Mouse (Mus musculus): Measurements from ENCODE around the gene Prlr.

Gene Prlr

GRCm38 (mm10) chr15:10177083-10177482, at the start of gene Prlr:
Gene Prlr, plus strand, starts transcription at chr15:10177238.
- no peak for DNase-seq (ENCODE audit: low spot score)

DNA sequence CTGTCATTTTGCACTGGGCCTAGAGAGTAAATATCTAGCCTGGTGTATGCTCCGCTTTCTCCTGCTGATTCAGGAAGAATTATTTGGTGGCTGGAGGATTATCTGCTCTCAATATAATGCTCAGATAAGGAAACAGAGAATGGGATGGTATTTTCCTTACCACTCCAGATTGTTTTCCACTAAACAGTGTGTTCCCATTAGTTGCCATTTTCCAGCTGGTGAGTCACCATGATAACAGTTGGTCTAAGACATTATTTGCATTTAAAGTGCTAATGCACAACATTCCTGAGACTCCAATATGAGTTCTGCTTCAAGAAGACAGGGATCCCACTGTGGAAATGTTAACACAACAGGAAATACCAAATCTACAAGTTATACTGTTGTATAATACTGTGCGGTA, 43.3 kb upstream of the Prlr start:
- no peak for DNase-seq (ENCODE audit: low spot score)

- DNase-seq (ENCODE audit: low spot score), result no peak
Observed at GRCm38 (mm10) chr15:10134889-10135288, 42.1 kb upstream of the Prlr start.

- no peak for DNase-seq (ENCODE audit: low spot score)
Observed at GRCm38 (mm10) chr15:10144520-10144919, 32.5 kb upstream of the Prlr start.

DNA sequence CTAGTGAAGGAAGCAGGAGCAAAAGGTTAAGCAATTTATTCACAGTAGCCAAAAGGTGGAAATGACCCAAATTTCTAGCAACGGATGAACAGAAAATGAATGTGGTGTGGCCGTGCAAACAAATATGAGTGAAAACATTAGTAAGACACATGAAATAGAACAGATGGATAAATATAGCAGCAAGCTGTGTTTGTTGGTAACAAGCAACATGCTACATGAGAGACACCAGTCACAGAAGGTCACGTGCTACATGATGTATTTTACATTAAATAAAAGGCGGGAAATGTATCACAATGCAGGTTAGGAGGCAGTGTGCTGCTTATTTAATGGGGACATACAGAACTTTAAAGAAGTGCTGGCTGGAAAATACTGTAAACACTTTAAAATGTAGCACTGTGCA, 28.8 kb upstream of the Prlr start:
- DNase-seq (ENCODE audit: low spot score), result no peak

GRCm38 (mm10) chr15:10160663-10161062, 16.4 kb upstream of the Prlr start:
- no peak for DNase-seq (ENCODE audit: low spot score)

- no peak for DNase-seq (ENCODE audit: low spot score)
Observed at GRCm38 (mm10) chr15:10175078-10175477, 2.0 kb upstream of the Prlr start.

DNA sequence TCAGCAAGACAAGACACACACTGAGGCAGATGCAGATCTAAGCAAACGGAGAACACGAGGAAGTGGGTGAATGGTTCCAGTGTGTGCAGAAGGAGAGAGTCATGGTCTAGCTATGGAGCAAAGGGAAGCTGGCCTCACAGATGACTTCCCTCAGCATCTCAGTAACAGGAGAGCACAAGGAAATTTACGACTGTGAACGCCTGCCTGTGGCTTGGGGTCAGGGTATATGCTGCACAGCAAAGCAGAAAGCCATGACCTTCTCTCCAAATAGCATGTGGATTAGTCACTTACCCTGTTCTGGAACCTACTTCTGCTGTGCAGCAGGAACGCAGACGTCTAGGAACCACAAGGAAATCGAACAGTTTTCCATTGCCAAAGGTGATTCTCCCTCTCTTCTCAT, 1.4 kb upstream of the Prlr start:
- DNase-seq (ENCODE audit: low spot score), result no peak

- peak; percentile 49 for DNase-seq (ENCODE audit: low spot score)
Observed at GRCm38 (mm10) chr15:10177519-10178130, 587 bp downstream of the Prlr start.

GRCm38 (mm10) chr15:10178131-10178566, 1.1 kb downstream of the Prlr start:
- no peak for DNase-seq (ENCODE audit: low spot score)

DNA sequence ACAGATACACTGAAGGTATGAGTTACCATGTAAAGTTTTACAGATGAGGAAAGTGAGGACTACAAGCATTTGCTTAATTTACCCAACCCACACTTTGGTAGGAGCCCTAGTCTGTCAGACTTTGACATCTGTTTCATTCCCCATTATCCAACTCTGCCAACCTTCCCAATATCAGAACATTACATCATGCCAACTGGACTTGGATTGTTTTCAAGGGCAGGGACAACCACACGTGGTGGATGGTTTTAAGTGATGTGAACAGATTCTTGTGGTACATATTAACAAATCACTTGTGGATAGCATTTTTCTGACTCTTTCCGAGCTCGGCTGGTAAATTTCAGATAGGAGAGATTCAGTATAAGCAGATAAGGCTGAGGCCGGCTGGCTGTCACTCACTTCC, 3.7 kb downstream of the Prlr start:
- DNase-seq (ENCODE audit: low spot score), result no peak

- DNase-seq (ENCODE audit: low spot score), result no peak
Observed at GRCm38 (mm10) chr15:10192101-10192630, 15.1 kb downstream of the Prlr start.

GRCm38 (mm10) chr15:10200991-10201390, 24.0 kb downstream of the Prlr start:
- DNase-seq (ENCODE audit: low spot score), result no peak

GRCm38 (mm10) chr15:10202504-10203302, 25.7 kb downstream of the Prlr start:
- no peak for DNase-seq (ENCODE audit: low spot score)

DNA sequence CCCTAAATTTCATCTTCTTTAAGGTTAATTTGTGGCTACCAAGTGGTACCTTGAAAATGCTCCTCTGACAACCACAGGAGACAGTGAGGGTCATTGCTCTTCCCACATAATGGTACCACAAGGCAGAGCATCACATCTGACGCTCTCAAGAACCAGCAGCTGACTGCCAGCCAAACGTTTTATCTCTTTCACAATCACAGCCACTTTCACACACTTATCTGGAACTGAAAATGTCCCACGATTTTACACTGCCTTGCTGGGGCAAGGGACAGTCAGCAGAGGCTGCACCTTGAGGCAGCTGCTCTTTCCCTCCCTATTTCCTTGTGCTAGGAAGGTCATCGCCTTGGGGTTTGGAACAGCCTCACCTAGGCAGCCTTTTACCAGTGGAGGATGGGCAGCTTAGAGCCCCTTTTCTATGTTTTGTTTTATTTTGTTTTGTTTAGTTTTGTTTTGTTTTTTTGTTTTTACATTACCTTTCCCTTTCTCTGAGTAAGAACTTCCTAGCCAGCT, 33.3 kb downstream of the Prlr start:
- DNase-seq (ENCODE audit: low spot score), result no peak

- DNase-seq (ENCODE audit: low spot score), result no peak
Observed at GRCm38 (mm10) chr15:10211992-10212391, 35.0 kb downstream of the Prlr start.

DNA sequence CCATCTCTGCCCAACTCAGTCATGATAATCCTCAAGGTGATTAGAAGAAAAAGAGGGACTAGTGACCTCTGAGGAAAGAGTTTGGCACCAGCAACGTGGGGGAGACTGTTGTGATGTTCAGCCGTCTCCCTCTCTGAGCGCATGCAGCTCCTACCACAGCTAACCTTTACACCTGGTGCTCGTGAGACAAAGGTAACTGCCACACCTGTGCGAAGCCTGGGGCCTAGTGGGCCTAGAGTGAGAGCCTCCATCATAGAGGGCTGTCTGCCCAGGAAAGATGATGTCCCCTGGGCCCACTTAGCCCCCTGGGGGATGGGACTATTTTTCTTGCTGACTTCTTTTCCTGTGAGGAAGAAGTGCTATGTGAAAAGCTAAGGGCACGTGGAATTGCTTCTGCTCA, 36.2 kb downstream of the Prlr start:
- DNase-seq (ENCODE audit: low spot score), result no peak

- no peak for DNase-seq (ENCODE audit: low spot score)
Observed at GRCm38 (mm10) chr15:10213710-10214109, 36.7 kb downstream of the Prlr start.

- DNase-seq (ENCODE audit: low spot score), result no peak
Observed at GRCm38 (mm10) chr15:10215719-10216118, 38.7 kb downstream of the Prlr start.

- no peak for DNase-seq (ENCODE audit: low spot score)
Observed at GRCm38 (mm10) chr15:10216189-10216588, 39.2 kb downstream of the Prlr start.

GRCm38 (mm10) chr15:10223614-10224155, 46.6 kb downstream of the Prlr start:
- DNase-seq (ENCODE audit: low spot score), result no peak

DNA sequence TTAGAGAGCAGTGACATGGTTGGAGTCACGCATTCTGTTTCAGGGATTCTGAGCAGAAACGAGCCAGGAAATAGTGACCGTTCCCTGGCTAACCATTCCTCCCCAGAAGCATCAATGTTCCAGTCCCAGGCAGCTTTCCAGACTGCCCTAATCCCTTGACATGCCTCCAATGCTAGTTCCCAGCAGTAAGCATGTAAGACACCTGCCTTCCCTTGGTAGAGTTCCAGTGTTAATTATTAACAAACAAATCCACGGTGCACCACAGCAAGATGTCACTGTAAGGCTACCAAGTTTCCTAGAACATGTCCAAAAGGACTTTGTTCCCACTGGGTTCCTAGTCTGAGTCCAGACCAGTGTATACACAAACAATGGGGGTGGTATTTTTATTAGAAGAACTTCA, 48.7 kb downstream of the Prlr start:
- DNase-seq (ENCODE audit: low spot score), result no peak

GRCm38 (mm10) chr15:10228636-10229035, 51.6 kb downstream of the Prlr start:
- no peak for DNase-seq (ENCODE audit: low spot score)

Measured in ovary, postnatal 36 days (tissue).